Mouse (Mus musculus): ENCODE measurements at regions not wholly inside any gene's neighbourhood (a gene's known extent, or its start where the extent isn't known, plus 50 kb on each side); places are given as distances from the start of the nearest gene placed in this dataset.
A peak's percentile ranks its signal among the peaks of the same experiment; 100 is the strongest.

GRCm38 (mm10) chr16:77330996-77331395 is 270.9 kb downstream of the Gm11146 start:
- Histone ChIP-seq H3K4me3 (ENCODE audit: low read depth, low read length) (peak overlapping the region; percentile 57), H3K36me3 (ENCODE audit: control insufficient read depth, insufficient read depth, low read length) (0 out of 2 replicates have a peak, but pooled peaks cover 3% of the 10 kb centered on the region), H3K4me1 (replicated peaks; ENCODE audit: control insufficient read depth, insufficient read depth, low read length) (peaks cover 6% of the 10 kb centered on the region; the same call in 1 of the 2 replicates), H3K27me3 (replicated peaks; ENCODE audit: control insufficient read depth, insufficient read depth, low read length) (no peaks in the 10 kb centered on the region), H3K4me2 (ENCODE audit: low read length) (peak overlapping the region; percentile 63), H3K9ac (ENCODE audit: low read length) (peak overlapping the region; percentile 83), H3K9me3 (ENCODE audit: control insufficient read depth, low read length) (no peaks in the 10 kb centered on the region), H3K27ac (ENCODE audit: low read depth) (peak overlapping the region; percentile 98)
- ATAC-seq (replicated peaks; ENCODE audit: low FRiP score, low TSS enrichment, low read depth) (peak; percentile 41; the same call in 1 of the 2 replicates), DNase-seq (ENCODE audit: low spot score) (peak; percentile 73)
- 21% methylated on average over 8 of the region's 8 CpGs for WGBS

DNA sequence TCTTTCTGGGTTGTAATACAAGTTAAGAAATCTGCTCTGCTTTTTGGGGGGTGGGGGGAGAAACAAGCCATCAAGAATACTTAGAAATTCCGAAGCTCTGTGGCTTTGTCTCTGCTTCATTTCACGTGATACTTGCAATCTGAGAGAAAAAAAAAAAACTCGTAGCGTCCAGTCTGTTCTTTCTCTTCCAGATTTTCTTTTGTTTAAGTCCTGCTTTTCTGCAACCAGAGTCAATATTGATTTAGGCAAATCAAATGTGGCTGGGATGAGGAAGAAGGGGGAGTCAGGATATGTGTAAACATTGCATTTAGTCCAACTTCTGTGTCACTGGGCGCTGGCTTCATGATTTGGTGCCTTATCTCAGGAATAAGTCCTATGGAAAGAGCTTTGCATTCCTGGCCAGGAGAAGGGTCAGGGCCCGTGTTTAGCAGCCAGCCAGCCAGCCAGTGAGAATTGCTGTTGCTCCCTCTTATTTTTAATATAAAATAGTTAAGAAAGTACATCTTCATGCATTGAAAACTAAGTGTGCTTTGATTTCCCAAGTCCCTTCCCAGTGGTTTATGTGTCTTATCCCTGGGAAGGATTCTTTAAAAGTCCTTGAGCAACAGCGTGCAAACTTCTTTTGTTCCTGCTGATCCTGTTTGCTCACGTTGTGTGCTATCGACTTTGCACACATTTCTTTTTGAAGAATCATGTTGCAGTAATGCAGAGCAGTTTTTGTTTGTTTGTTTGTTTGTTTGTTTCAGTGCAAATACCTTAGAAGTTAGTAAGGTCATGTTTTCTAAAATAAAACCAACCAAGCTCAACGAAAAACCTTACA is 272.0 kb downstream of the Gm11146 start:
- ATAC-seq (replicated peaks; ENCODE audit: low FRiP score, low TSS enrichment, low read depth) (peak; percentile 72), DNase-seq (ENCODE audit: low spot score) (peak; percentile 74)
- H3K9me3 ChIP-seq (ENCODE audit: control insufficient read depth, low read length): no peaks in the 10 kb centered on the region
- peak overlapping the region; percentile 83 for H3K9ac ChIP-seq (ENCODE audit: low read length)
- peak overlapping the region; percentile 98 for H3K27ac ChIP-seq (ENCODE audit: low read depth)
- H3K4me1 ChIP-seq (replicated peaks; ENCODE audit: control insufficient read depth, insufficient read depth, low read length): peaks cover 6% of the 10 kb centered on the region; the same call in 1 of the 2 replicates
- H3K4me2 ChIP-seq (ENCODE audit: low read length): peak overlapping the region; percentile 63
- 8% methylated on average over 10 of the region's 10 CpGs for WGBS
- H3K4me3 ChIP-seq (ENCODE audit: low read depth, low read length): peak overlapping the region; percentile 57
- H3K27me3 ChIP-seq (replicated peaks; ENCODE audit: control insufficient read depth, insufficient read depth, low read length): no peaks in the 10 kb centered on the region
- H3K36me3 ChIP-seq (ENCODE audit: control insufficient read depth, insufficient read depth, low read length): 0 out of 2 replicates have a peak, but pooled peaks cover 3% of the 10 kb centered on the region

- Histone ChIP-seq H3K9me3 (ENCODE audit: control insufficient read depth, low read length) (no peaks in the 10 kb centered on the region), H3K27me3 (replicated peaks; ENCODE audit: control insufficient read depth, insufficient read depth, low read length) (no peaks in the 10 kb centered on the region), H3K36me3 (ENCODE audit: control insufficient read depth, insufficient read depth, low read length) (0 out of 2 replicates have a peak, but pooled peaks cover 3% of the 10 kb centered on the region), H3K9ac (ENCODE audit: low read length) (peak overlapping the region; percentile 83), H3K27ac (ENCODE audit: low read depth) (peak overlapping the region; percentile 98), H3K4me3 (ENCODE audit: low read depth, low read length) (peak overlapping the region; percentile 57), H3K4me2 (ENCODE audit: low read length) (peak overlapping the region; percentile 63), H3K4me1 (replicated peaks; ENCODE audit: control insufficient read depth, insufficient read depth, low read length) (peaks cover 6% of the 10 kb centered on the region; the same call in 1 of the 2 replicates)
- 3% methylated on average over 17 of the region's 17 CpGs for WGBS
- DNase-seq (ENCODE audit: low spot score): peak; percentile 83
- ATAC-seq (replicated peaks; ENCODE audit: low FRiP score, low TSS enrichment, low read depth): peak; percentile 66
Observed at GRCm38 (mm10) chr16:77329160-77329691, 272.7 kb downstream of the Gm11146 start.

DNA sequence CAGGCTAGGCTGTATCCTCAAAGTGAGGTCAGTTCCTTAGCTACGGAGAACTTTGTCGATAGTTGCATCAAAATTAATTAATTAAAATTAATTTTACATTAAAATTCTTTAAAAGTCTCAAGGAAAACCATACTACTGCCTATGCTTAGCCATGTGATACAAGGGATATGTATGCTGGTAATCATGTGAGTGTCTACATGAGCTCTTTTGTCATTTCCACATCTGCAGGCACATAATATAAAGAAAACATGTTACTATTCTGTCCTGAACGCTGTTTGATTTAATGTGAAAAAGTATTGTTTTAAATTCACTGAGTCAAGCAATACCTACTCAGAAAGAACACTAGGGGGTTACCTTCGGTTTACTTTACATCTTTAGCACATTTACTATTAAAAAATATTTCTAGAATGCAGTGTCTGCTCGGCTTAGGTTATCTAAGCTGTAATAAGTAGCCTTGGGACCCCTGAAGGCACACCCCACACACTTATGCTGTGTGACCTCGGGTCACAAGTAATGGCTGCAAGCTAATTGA is 273.2 kb downstream of the Gm11146 start:
- peak overlapping the region; percentile 63 for H3K4me2 ChIP-seq (ENCODE audit: low read length)
- no peaks in the 10 kb centered on the region for H3K27me3 ChIP-seq (replicated peaks; ENCODE audit: control insufficient read depth, insufficient read depth, low read length)
- peak overlapping the region; percentile 83 for H3K9ac ChIP-seq (ENCODE audit: low read length)
- peak overlapping the region; percentile 57 for H3K4me3 ChIP-seq (ENCODE audit: low read depth, low read length)
- ATAC-seq (replicated peaks; ENCODE audit: low FRiP score, low TSS enrichment, low read depth): 0 out of 2 replicates have a peak, but pooled peaks have one; percentile 5
- no peaks in the 10 kb centered on the region for H3K9me3 ChIP-seq (ENCODE audit: control insufficient read depth, low read length)
- peak overlapping the region; percentile 98 for H3K27ac ChIP-seq (ENCODE audit: low read depth)
- 0 out of 2 replicates have a peak, but pooled peaks cover under 1% of the 10 kb centered on the region for H3K36me3 ChIP-seq (ENCODE audit: control insufficient read depth, insufficient read depth, low read length)
- DNase-seq (ENCODE audit: low spot score): no peak
- peaks cover 6% of the 10 kb centered on the region; the same call in 1 of the 2 replicates for H3K4me1 ChIP-seq (replicated peaks; ENCODE audit: control insufficient read depth, insufficient read depth, low read length)
- WGBS: 30% methylated on average over 6 of the region's 6 CpGs

GRCm38 (mm10) chr16:77328049-77328448 is 273.8 kb downstream of the Gm11146 start:
- Histone ChIP-seq H3K9ac (ENCODE audit: low read length) (no peak overlapping the region), H3K36me3 (ENCODE audit: control insufficient read depth, insufficient read depth, low read length) (no peaks in the 10 kb centered on the region), H3K27me3 (replicated peaks; ENCODE audit: control insufficient read depth, insufficient read depth, low read length) (no peaks in the 10 kb centered on the region), H3K4me3 (ENCODE audit: low read depth, low read length) (no peak overlapping the region), H3K9me3 (ENCODE audit: control insufficient read depth, low read length) (no peaks in the 10 kb centered on the region), H3K4me2 (ENCODE audit: low read length) (no peak overlapping the region), H3K27ac (ENCODE audit: low read depth) (no peak overlapping the region), H3K4me1 (replicated peaks; ENCODE audit: control insufficient read depth, insufficient read depth, low read length) (peaks cover 6% of the 10 kb centered on the region; the same call in 1 of the 2 replicates)
- ATAC-seq (replicated peaks; ENCODE audit: low FRiP score, low TSS enrichment, low read depth) (no peak), DNase-seq (ENCODE audit: low spot score) (no peak)
- WGBS: 63% methylated on average over 5 of the region's 5 CpGs

DNA sequence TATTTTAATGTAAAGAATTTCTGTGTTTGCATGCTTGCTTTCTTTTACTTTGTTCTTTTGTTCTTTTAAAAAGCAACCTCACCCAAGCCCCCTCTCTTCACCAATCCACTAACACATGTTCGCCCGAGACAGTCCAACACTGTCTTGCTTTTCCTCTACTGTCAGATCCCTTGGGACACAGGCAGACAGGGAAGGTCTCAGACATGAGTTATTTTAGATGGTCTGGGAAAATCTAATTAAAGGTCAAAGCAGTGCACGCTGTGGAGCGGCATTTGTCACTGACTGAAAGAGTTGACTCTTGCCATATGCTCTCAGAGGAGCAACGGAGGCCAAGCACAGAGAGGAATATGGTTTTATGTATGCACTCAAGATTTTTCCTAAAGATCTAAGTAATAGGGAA is 279.6 kb downstream of the Gm11146 start:
- DNase-seq (ENCODE audit: low spot score) (no peak), ATAC-seq (replicated peaks; ENCODE audit: low FRiP score, low TSS enrichment, low read depth) (no peak)
- H3K9ac ChIP-seq (ENCODE audit: low read length): no peak overlapping the region
- no peak overlapping the region for H3K4me2 ChIP-seq (ENCODE audit: low read length)
- H3K27me3 ChIP-seq (replicated peaks; ENCODE audit: control insufficient read depth, insufficient read depth, low read length): no peaks in the 10 kb centered on the region
- WGBS: 29% methylated on average over 5 of the region's 5 CpGs
- no peak overlapping the region for H3K27ac ChIP-seq (ENCODE audit: low read depth)
- no peaks in the 10 kb centered on the region; the same call in 1 of the 2 replicates for H3K4me1 ChIP-seq (replicated peaks; ENCODE audit: control insufficient read depth, insufficient read depth, low read length)
- no peaks in the 10 kb centered on the region for H3K9me3 ChIP-seq (ENCODE audit: control insufficient read depth, low read length)
- no peak overlapping the region for H3K4me3 ChIP-seq (ENCODE audit: low read depth, low read length)
- H3K36me3 ChIP-seq (ENCODE audit: control insufficient read depth, insufficient read depth, low read length): no peaks in the 10 kb centered on the region

GRCm38 (mm10) chr16:77318150-77318549 is 283.7 kb downstream of the Gm11146 start:
- Histone ChIP-seq H3K9ac (ENCODE audit: low read length) (no peak overlapping the region), H3K27me3 (replicated peaks; ENCODE audit: control insufficient read depth, insufficient read depth, low read length) (no peaks in the 10 kb centered on the region), H3K4me1 (replicated peaks; ENCODE audit: control insufficient read depth, insufficient read depth, low read length) (no peaks in the 10 kb centered on the region; the same call in 1 of the 2 replicates), H3K9me3 (ENCODE audit: control insufficient read depth, low read length) (no peaks in the 10 kb centered on the region), H3K4me3 (ENCODE audit: low read depth, low read length) (no peak overlapping the region), H3K27ac (ENCODE audit: low read depth) (no peak overlapping the region), H3K4me2 (ENCODE audit: low read length) (no peak overlapping the region), H3K36me3 (ENCODE audit: control insufficient read depth, insufficient read depth, low read length) (no peaks in the 10 kb centered on the region)
- DNase-seq (ENCODE audit: low spot score): no peak
- ATAC-seq (replicated peaks; ENCODE audit: low FRiP score, low TSS enrichment, low read depth): no peak
- WGBS: 92% methylated on average over 1 of the region's 1 CpGs

GRCm38 (mm10) chr16:77315354-77315753 is 286.5 kb downstream of the Gm11146 start:
- Histone ChIP-seq H3K36me3 (ENCODE audit: control insufficient read depth, insufficient read depth, low read length) (no peaks in the 10 kb centered on the region), H3K4me3 (ENCODE audit: low read depth, low read length) (no peak overlapping the region), H3K27me3 (replicated peaks; ENCODE audit: control insufficient read depth, insufficient read depth, low read length) (no peaks in the 10 kb centered on the region), H3K27ac (ENCODE audit: low read depth) (no peak overlapping the region), H3K4me1 (replicated peaks; ENCODE audit: control insufficient read depth, insufficient read depth, low read length) (no peaks in the 10 kb centered on the region), H3K4me2 (ENCODE audit: low read length) (no peak overlapping the region), H3K9ac (ENCODE audit: low read length) (no peak overlapping the region), H3K9me3 (ENCODE audit: control insufficient read depth, low read length) (no peaks in the 10 kb centered on the region)
- ATAC-seq (replicated peaks; ENCODE audit: low FRiP score, low TSS enrichment, low read depth) (no peak), DNase-seq (ENCODE audit: low spot score) (no peak)
- 78% methylated on average over 1 of the region's 1 CpGs for WGBS

Measured in intestine, embryonic 14.5 days (tissue).